Mouse (Mus musculus) neural tube, embryonic 15.5 days (tissue): ENCODE results near the gene Golga3. TPM values are rescaled to one million over a fixed set of nuclear protein-coding genes. Genes with fewer than 3 reads are reported as not detected.
A peak's percentile ranks its signal among the peaks of the same experiment; 100 is the strongest.

Experiments
- ATAC-seq: fragments of 200-750 bp; cut with Nextera tagmentation; 2 replicates; pipeline ENCODE4 v1.8.0; 2017; ENCODE audit warnings: mild to moderate bottlenecking, moderate TSS enrichment, moderate library complexity; ENCODE audit not compliant: low FRiP score
- H3K27ac ChIP-seq: fragments of 300-500 bp; sonication (generic); replicated peaks from 2 replicates; pipeline ENCODE4 v1.5.1; 2015; ENCODE audit warnings: mild to moderate bottlenecking, inconsistent platforms
- H3K27me3 ChIP-seq: fragments of 300-500 bp; sonication (generic); replicated peaks from 2 replicates; pipeline ENCODE4 v1.6.1; 2015; ENCODE audit warnings: inconsistent platforms
- H3K36me3 ChIP-seq: fragments of 300-500 bp; sonication (generic); 2 replicates; pipeline ENCODE4 v1.6.1; 2015; ENCODE audit warnings: inconsistent platforms
- H3K4me1 ChIP-seq: fragments of 300-500 bp; sonication (generic); 2 replicates; pipeline ENCODE4 v1.6.1; 2015; ENCODE audit warnings: inconsistent platforms
- H3K4me2 ChIP-seq: fragments of 300-500 bp; sonication (generic); 2 replicates; pipeline ENCODE4 v1.6.1; 2015; ENCODE audit warnings: inconsistent platforms, mild to moderate bottlenecking, moderate library complexity
- H3K4me3 ChIP-seq: fragments of 300-500 bp; sonication (generic); replicated peaks from 2 replicates; pipeline ENCODE4 v1.5.1; 2015; ENCODE audit warnings: mild to moderate bottlenecking, inconsistent platforms
- H3K9ac ChIP-seq: fragments of 300-500 bp; sonication (generic); replicated peaks from 2 replicates; pipeline ENCODE4 v1.6.1; 2015; ENCODE audit warnings: mild to moderate bottlenecking, inconsistent platforms
- H3K9me3 ChIP-seq: fragments of 300-500 bp; sonication (generic); replicated peaks from 2 replicates; pipeline ENCODE4 v1.6.1; 2016; ENCODE audit warnings: inconsistent platforms
- WGBS: fragments of 180-500 bp; shearing (Covaris S2); methylation state at CpG from one replicate; pipeline ENCODE4 v1.1.7; 2015; ENCODE audit warnings: mixed read lengths; 5-methylcytosine and 5-hydroxymethylcytosine counted together
- polyA plus RNA-seq: library from polyadenylated mRNA; unstranded; fragments of >200 nt; fragmentation: Nextera tagmentation; extraction: Ambion mirVana; gene quantifications from 2 replicates; pipeline ENCODE4 v1.2.1, GENCODE M21; 2015

Golga3 gene
- 20.1 and 23.6 TPM in 2 replicates for polyA plus RNA-seq

DNA sequence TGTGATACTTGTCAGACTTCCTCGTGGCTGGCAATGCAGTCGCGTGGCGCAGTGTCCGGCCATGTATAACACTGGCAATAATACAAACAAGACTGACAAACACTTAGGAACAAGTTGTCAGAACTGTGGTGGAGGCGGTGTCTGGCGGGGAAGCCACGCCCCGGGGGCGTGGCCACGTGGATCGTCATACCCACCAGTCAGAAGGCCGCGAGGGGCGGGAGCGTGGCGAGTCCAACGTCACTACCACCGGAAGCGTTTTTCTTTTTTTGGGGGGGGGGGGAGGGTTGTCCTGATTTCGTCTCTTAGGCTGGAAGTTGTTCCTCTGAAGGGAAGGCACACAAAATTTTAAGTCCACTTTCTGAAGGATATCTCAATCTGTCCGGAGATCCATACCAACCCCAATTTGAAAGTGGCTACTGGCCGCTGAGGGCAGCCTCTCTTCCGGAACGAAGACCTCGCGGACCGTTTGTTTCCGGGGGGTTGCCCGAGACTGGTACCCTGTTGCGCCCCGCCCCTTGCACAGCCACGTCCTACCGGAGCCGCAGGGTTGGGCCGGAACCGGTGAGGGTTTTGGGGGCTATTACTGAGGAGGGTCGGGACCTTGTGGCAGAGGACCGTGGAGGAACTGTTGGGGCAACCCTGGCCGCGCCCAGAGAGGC is at the start of gene Golga3:
Gene Golga3 (plus strand): TSS at position 340 of the 659 bp plus-strand sequence.
- H3K36me3 ChIP-seq, result peaks cover 10% of the 10 kb centered on the region
- under 1% methylated on average over 41 of the region's 41 CpGs for WGBS
- peak; percentile 99 for ATAC-seq

DNA sequence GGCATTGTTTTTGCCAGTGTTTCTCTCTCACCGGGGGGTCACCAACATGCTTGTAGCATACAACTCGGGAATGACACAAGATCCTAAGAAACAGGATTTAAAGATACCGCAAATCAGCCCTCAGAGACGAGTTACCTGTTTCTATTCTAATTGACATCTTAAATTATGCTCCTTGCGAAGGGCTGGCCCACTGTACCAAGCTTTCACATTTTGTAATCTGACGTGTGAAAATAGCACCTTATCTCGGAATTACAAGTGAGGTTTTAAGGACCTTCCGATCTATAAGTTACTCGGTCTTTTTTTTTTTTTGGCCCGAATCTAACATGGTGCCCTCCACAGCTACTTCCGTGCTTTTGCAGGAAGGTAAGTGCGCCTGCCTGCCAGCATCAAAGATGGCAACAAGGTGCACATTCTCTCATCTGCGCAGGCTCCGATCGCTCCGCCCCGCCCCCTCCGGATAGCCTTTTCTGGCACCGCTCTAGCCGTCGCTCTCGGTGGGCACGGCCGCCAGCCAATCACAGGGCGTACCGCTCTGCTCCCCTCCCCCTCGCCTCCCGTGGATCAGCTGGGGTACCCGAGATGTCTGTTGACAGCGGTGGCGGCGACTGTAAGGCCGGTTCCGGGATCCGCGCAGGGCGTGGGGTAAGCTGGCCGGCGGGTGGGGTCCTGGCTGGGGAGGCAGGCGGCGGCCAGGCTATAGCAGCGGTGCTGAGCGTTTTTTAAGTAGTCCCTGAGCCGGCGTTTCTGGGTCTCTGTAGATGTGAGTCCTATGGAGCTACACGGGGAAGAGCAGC is 41.0 kb upstream of the Golga3 start, which contains the start of gene Chfr:
Gene Chfr (plus strand): TSS at position 550 of the 794 bp plus-strand sequence.
- H3K27me3 ChIP-seq, result no peaks in the 10 kb centered on the region
- H3K9ac ChIP-seq, result peak within 1 kb of the TSS; percentile 86
- peak within 1 kb of the TSS; percentile 84 for H3K27ac ChIP-seq
- H3K4me2 ChIP-seq, result peak within 1 kb of the TSS; percentile 76
- WGBS, result 4% methylated on average over 46 of the region's 46 CpGs
- H3K36me3 ChIP-seq, result peaks cover 24% of the 10 kb centered on the region
- H3K9me3 ChIP-seq, result no peaks in the 10 kb centered on the region
- H3K4me1 ChIP-seq, result peaks cover 22% of the 10 kb centered on the region
- H3K4me3 ChIP-seq, result peak within 1 kb of the TSS; percentile 94
- peak; percentile 99 for ATAC-seq

More for the DNA sequence above, at the start of gene Golga3:
- Histone ChIP-seq H3K9me3 (no peaks in the 10 kb centered on the region), H3K27ac (peak within 1 kb of the TSS; percentile 83), H3K4me3 (peak within 1 kb of the TSS; percentile 99), H3K9ac (peak within 1 kb of the TSS; percentile 96), H3K4me1 (peaks cover 23% of the 10 kb centered on the region), H3K27me3 (no peaks in the 10 kb centered on the region), H3K4me2 (peak within 1 kb of the TSS; percentile 79)

DNA sequence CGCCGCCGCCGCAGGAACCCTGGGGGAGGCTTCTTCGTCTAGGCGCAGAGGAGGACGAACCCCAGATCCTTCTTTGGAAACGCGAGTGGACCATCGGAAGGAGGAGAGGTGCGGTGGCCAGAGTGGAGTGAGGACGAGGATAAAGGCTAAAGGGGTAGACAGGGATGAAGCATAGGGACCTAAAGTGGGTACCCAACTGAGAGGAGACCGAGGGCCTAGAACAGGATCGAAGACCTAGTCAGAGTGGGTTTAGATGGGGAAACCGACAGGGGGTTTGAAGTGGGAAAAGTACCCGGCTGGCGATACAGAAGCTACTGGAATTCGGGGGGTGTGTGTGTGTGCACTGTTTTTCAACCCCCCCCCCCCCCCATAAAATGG is 40.4 kb upstream of the Golga3 start:
- peak overlapping the region; percentile 76 for H3K4me2 ChIP-seq
- H3K9ac ChIP-seq, result peak overlapping the region; percentile 86
- WGBS, result 5% methylated on average over 18 of the region's 18 CpGs
- no peaks in the 10 kb centered on the region for H3K9me3 ChIP-seq
- peaks cover 22% of the 10 kb centered on the region for H3K4me1 ChIP-seq
- H3K36me3 ChIP-seq, result peaks cover 20% of the 10 kb centered on the region
- ATAC-seq, result peak; percentile 62
- peak overlapping the region; percentile 84 for H3K27ac ChIP-seq
- peak overlapping the region; percentile 94 for H3K4me3 ChIP-seq
- H3K27me3 ChIP-seq, result no peaks in the 10 kb centered on the region

DNA sequence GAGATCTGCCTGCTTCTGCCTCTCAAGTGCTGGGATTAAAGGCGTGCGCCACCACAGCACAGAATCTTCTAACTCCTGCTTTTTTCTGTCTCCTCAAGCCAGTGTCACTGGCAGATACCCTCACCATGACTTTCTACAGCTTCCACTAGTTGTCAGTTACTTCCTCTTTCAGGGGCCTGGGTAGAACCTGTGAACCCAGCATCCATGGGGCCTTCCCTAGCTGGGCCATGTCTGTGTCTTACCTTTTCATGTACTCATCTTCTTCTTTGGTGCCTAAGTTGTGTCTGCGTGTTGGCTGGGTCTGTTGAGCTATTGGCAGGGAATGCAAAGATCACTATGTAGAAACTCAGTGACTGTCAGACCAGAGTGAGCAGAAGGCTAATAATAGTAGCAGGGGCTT is 38.7 kb upstream of the Golga3 start:
- no peak for ATAC-seq
- peaks cover 28% of the 10 kb centered on the region for H3K36me3 ChIP-seq
- H3K4me2 ChIP-seq, result no peak overlapping the region
- no peaks in the 10 kb centered on the region for H3K9me3 ChIP-seq
- H3K27me3 ChIP-seq, result no peaks in the 10 kb centered on the region
- no peak overlapping the region for H3K9ac ChIP-seq
- peaks cover 22% of the 10 kb centered on the region for H3K4me1 ChIP-seq
- no peak overlapping the region for H3K27ac ChIP-seq
- H3K4me3 ChIP-seq, result no peak overlapping the region
- WGBS, result 97% methylated on average over 3 of the region's 3 CpGs

DNA sequence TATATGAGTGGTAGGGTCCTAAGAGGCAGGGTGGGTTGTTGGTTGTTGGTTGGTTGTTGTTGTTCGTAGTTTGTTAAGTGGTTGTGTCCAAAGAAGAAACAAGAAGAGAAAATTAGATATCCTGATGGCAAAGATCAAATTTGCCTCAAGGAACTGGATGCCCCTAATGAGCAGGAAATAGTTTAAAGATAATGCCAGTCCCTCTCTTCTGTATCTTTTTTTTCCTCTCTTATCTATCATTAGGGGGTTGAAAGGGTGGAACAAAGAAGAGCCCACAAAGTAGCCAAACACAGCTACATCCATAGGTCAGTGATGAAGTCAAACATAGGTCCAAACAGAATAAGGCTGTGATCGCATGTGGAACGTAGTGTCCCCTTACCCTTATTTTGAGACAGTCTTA is 37.2 kb upstream of the Golga3 start:
- ATAC-seq, result no peak
- Histone ChIP-seq H3K9me3 (no peaks in the 10 kb centered on the region), H3K4me1 (peaks cover 22% of the 10 kb centered on the region), H3K36me3 (peaks cover 40% of the 10 kb centered on the region), H3K27ac (no peak overlapping the region), H3K4me2 (no peak overlapping the region), H3K9ac (no peak overlapping the region), H3K27me3 (no peaks in the 10 kb centered on the region), H3K4me3 (no peak overlapping the region)
- WGBS, result 98% methylated on average over 3 of the region's 3 CpGs

DNA sequence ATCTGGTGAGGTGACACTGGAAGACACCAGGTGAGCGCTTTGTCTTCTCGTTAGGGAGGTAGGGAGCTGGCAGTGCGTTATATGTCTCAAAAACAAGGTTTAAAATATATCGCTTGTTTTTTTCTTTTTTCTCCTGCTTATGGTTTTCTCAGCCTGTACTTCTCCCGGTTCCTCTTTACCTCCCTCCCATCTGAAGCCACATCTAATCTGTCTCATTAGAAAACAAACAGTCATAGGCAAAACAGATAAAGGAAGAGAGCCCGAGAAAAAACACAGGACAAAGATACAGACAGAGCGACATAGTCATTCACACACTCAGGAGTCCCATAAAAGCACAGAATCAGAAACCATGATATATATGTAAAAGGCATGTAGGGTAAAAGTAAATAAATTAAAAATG is 36.1 kb upstream of the Golga3 start:
- 93% methylated on average over 7 of the region's 7 CpGs for WGBS
- peaks cover 50% of the 10 kb centered on the region for H3K36me3 ChIP-seq

DNA sequence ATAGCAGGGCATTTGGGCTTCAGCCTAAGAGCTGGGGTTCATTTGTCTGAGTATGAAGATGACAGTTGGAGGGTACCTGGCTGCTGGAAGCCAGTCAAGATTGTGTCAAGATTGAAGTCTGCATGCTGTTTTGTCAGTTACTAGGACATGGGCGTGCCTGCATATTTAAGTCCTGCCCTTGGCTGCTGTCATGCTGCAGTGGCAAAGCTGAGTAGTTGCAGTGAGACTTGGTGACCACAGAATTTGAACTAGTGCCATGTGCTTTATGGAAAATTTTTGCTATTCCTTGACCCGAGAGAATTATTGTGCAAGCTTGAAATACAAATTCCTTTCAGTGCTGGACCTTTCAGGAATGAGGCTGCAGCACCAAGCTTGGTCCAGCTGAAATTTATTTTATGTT is 34.2 kb upstream of the Golga3 start:
- Histone ChIP-seq H3K27ac (no peak overlapping the region), H3K36me3 (peaks cover 66% of the 10 kb centered on the region), H3K27me3 (no peaks in the 10 kb centered on the region), H3K4me3 (no peak overlapping the region), H3K4me1 (peaks cover 7% of the 10 kb centered on the region; the same call in 1 of the 2 replicates), H3K9me3 (no peaks in the 10 kb centered on the region), H3K9ac (no peak overlapping the region), H3K4me2 (no peak overlapping the region)
- no peak for ATAC-seq
- WGBS, result 87% methylated on average over 2 of the region's 2 CpGs

More for the DNA sequence above, 36.1 kb upstream of the Golga3 start:
- Histone ChIP-seq H3K9me3 (no peaks in the 10 kb centered on the region), H3K4me1 (peaks cover 19% of the 10 kb centered on the region), H3K27ac (no peak overlapping the region), H3K4me2 (no peak overlapping the region), H3K9ac (no peak overlapping the region), H3K27me3 (no peaks in the 10 kb centered on the region), H3K4me3 (no peak overlapping the region)
- no peak for ATAC-seq

DNA sequence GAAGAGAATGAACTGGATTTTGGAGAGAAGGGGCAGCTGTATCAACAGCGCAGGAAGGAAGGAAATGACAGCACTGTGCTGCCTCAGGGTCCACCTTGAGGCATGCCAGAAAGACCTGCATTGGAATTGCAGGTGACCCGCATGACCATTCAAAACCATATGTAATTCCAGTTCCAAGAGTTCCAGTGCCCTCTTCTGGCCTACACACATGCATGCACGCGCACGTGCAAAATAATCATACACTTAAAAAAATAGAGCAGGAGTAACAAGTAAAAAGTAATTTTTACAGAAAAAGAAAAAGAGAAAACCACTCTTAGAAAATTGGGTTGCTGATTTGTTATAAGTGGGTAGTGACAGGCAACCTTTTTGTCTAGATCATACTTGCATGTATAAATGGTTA is 33.5 kb upstream of the Golga3 start:
- no peak overlapping the region for H3K4me2 ChIP-seq
- no peak overlapping the region for H3K27ac ChIP-seq
- WGBS, result 93% methylated on average over 5 of the region's 5 CpGs
- H3K9me3 ChIP-seq, result no peaks in the 10 kb centered on the region
- no peak for ATAC-seq
- H3K4me1 ChIP-seq, result peaks cover 1% of the 10 kb centered on the region; the same call in 1 of the 2 replicates
- H3K27me3 ChIP-seq, result no peaks in the 10 kb centered on the region
- no peak overlapping the region for H3K4me3 ChIP-seq
- H3K36me3 ChIP-seq, result peaks cover 70% of the 10 kb centered on the region
- H3K9ac ChIP-seq, result no peak overlapping the region

DNA sequence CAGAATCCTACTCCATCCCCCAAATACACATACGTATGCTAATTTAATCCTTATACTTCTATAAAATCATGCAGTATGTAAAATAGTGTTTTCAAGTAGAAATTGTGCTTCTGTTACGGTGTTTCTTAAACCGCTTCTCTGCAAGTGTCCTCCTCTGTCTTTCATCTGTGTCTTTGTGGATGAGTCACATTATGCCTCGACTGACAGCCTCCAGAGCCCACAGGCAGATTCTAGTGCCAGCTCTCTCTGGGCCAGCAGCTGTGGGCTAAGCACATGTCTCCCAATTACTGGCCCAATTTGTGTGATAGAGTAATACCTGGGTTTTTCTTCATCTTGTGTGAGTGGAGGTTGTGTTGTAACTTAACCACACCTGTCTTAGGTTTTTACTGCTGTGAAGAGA is 7.1 kb upstream of the Golga3 start:
- Histone ChIP-seq H3K4me2 (no peak overlapping the region), H3K27ac (no peak overlapping the region), H3K4me3 (no peak overlapping the region), H3K9me3 (no peaks in the 10 kb centered on the region), H3K36me3 (peaks cover 66% of the 10 kb centered on the region), H3K4me1 (no peaks in the 10 kb centered on the region), H3K27me3 (no peaks in the 10 kb centered on the region), H3K9ac (no peak overlapping the region)
- ATAC-seq, result no peak
- 97% methylated on average over 4 of the region's 4 CpGs for WGBS

DNA sequence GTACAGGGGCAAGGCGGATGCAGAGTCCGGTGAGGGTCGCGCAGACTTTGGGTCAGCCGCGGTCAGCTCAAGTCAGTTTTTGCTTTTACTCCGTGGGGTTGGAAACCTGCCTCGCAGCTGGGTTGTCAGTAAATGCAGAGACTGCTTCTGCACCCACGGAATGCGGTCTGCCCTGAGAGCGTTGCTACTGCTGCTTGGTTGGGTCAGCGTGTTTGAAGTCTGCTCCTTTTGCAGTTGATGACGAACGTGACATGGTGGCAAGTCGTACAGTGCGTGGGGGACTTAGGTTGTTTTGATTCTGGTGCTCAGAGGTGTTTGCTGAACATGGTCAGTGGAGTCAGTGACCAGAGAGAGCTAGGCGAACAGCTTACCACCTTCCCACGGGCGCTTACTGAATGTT is 520 bp downstream of the Golga3 start:
- peaks cover 12% of the 10 kb centered on the region for H3K36me3 ChIP-seq
- peak; percentile 30; the same call in 1 of the 2 replicates for ATAC-seq
- peak overlapping the region; percentile 99 for H3K4me3 ChIP-seq
- peaks cover 23% of the 10 kb centered on the region for H3K4me1 ChIP-seq
- WGBS, result 4% methylated on average over 19 of the region's 19 CpGs
- no peaks in the 10 kb centered on the region for H3K27me3 ChIP-seq
- H3K9ac ChIP-seq, result peak overlapping the region; percentile 96
- H3K27ac ChIP-seq, result peak overlapping the region; percentile 83
- peak overlapping the region; percentile 79 for H3K4me2 ChIP-seq
- H3K9me3 ChIP-seq, result no peaks in the 10 kb centered on the region

DNA sequence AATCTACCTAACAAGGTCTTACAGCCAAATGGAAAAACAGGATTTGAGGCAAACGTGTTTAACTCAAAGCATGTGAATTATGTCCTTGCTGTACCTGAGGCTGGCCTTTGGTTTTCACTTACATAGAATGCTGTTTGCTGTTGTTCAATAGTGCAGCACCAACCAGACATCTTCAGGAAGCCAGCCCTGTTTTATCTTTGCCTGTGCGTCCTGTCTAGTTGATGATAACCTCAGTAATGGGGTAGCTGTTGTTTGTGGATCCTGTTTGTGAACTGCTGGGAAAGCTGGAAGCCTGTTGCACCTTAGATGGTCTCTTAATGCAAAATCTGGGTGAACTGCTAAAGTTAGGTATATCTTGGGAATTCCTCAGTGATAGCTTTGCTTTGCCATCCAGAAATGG is 2.1 kb downstream of the Golga3 start:
- Histone ChIP-seq H3K36me3 (peaks cover 18% of the 10 kb centered on the region), H3K4me2 (no peak overlapping the region), H3K27me3 (no peaks in the 10 kb centered on the region), H3K4me3 (no peak overlapping the region), H3K27ac (no peak overlapping the region), H3K9ac (no peak overlapping the region), H3K9me3 (no peaks in the 10 kb centered on the region), H3K4me1 (peaks cover 23% of the 10 kb centered on the region)
- ATAC-seq, result no peak
- WGBS, result 91% methylated on average over 2 of the region's 2 CpGs

DNA sequence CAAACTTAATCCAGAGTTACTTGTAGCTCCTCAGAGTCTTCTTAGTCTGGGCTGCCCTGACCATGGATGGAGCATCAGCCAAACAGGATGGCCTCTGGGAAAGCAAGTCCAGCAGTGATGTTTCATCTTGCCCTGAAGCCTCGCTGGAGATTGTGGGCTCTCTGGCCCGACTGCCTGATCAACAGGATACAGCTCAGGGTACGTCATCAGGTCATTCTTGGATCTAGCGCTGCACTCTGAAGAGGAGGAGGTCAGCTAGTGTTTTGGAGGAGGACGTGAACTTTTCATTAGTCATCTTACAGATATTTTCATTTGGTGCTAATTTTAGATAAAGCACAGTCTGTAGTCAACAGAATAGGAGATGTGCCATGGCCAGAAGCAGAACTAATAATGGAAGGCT is 5.2 kb downstream of the Golga3 start:
- H3K36me3 ChIP-seq, result peaks cover 41% of the 10 kb centered on the region
- no peak for ATAC-seq
- H3K27ac ChIP-seq, result no peak overlapping the region
- no peaks in the 10 kb centered on the region for H3K27me3 ChIP-seq
- H3K9me3 ChIP-seq, result no peaks in the 10 kb centered on the region
- H3K4me3 ChIP-seq, result no peak overlapping the region
- H3K4me2 ChIP-seq, result no peak overlapping the region
- H3K9ac ChIP-seq, result no peak overlapping the region
- WGBS, result 91% methylated on average over 5 of the region's 5 CpGs
- peaks cover 19% of the 10 kb centered on the region for H3K4me1 ChIP-seq
